Mouse (Mus musculus): ENCODE measurements around the gene Mical3. TPM values are rescaled to one million over a fixed set of nuclear protein-coding genes. Genes with fewer than 3 reads are reported as not detected.

Gene Mical3
- polyA plus RNA-seq, 1 experiment from 2014 or later: 18.0 TPM

- 87% methylated on average over 12 of the region's 12 CpGs for WGBS
- H3K9ac ChIP-seq (ENCODE audit: low read length): no peak overlapping the region
- H3K4me3 ChIP-seq (ENCODE audit: low read depth, low read length): no peak overlapping the region
- H3K27ac ChIP-seq (ENCODE audit: low read depth, low read length): no peak overlapping the region
- no peak for ATAC-seq (replicated peaks; ENCODE audit: low FRiP score)
- no peaks in the 10 kb centered on the region for H3K9me3 ChIP-seq (ENCODE audit: control insufficient read depth, low read length)
- no peaks in the 10 kb centered on the region for H3K36me3 ChIP-seq (ENCODE audit: control insufficient read depth, insufficient read depth, low read length)
- H3K4me2 ChIP-seq (ENCODE audit: low read depth, low read length, severe bottlenecking): no peak overlapping the region
- H3K4me1 ChIP-seq (replicated peaks; ENCODE audit: control insufficient read depth, insufficient read depth, low read length): no peaks in the 10 kb centered on the region
- no peak for DNase-seq (ENCODE audit: low spot score)
- H3K27me3 ChIP-seq (ENCODE audit: control insufficient read depth, insufficient read depth, low read length): no peaks in the 10 kb centered on the region
These were observed 154.7 kb downstream of the Mical3 start for GRCm38 (mm10) chr6:120976097-120976496.

- DNase-seq (ENCODE audit: low spot score) (peak; percentile 89), ATAC-seq (replicated peaks; ENCODE audit: low FRiP score) (no peak; the same call in 1 of the 2 replicates)
- Histone ChIP-seq H3K9ac (ENCODE audit: low read length) (no peak overlapping the region), H3K4me2 (ENCODE audit: low read depth, low read length, severe bottlenecking) (no peak overlapping the region), H3K9me3 (ENCODE audit: control insufficient read depth, low read length) (no peaks in the 10 kb centered on the region), H3K36me3 (ENCODE audit: control insufficient read depth, insufficient read depth, low read length) (no peaks in the 10 kb centered on the region), H3K27me3 (ENCODE audit: control insufficient read depth, insufficient read depth, low read length) (no peaks in the 10 kb centered on the region), H3K4me3 (ENCODE audit: low read depth, low read length) (no peak overlapping the region), H3K27ac (ENCODE audit: low read depth, low read length) (no peak overlapping the region), H3K4me1 (replicated peaks; ENCODE audit: control insufficient read depth, insufficient read depth, low read length) (no peaks in the 10 kb centered on the region)
- 65% methylated on average over 14 of the region's 14 CpGs for WGBS
These were observed 158.8 kb downstream of the Mical3 start for GRCm38 (mm10) chr6:120971797-120972590.

- peak; percentile 24; the same call in 1 of the 2 replicates for ATAC-seq (replicated peaks; ENCODE audit: low FRiP score)
- H3K4me2 ChIP-seq (ENCODE audit: low read depth, low read length, severe bottlenecking): no peak overlapping the region
- H3K9ac ChIP-seq (ENCODE audit: low read length): no peak overlapping the region
- H3K36me3 ChIP-seq (ENCODE audit: control insufficient read depth, insufficient read depth, low read length): no peaks in the 10 kb centered on the region
- 67% methylated on average over 8 of the region's 8 CpGs for WGBS
- no peak overlapping the region for H3K4me3 ChIP-seq (ENCODE audit: low read depth, low read length)
- no peaks in the 10 kb centered on the region for H3K27me3 ChIP-seq (ENCODE audit: control insufficient read depth, insufficient read depth, low read length)
- no peaks in the 10 kb centered on the region for H3K9me3 ChIP-seq (ENCODE audit: control insufficient read depth, low read length)
- no peaks in the 10 kb centered on the region for H3K4me1 ChIP-seq (replicated peaks; ENCODE audit: control insufficient read depth, insufficient read depth, low read length)
- H3K27ac ChIP-seq (ENCODE audit: low read depth, low read length): no peak overlapping the region
- DNase-seq (ENCODE audit: low spot score): no peak
These were observed 159.6 kb downstream of the Mical3 start for GRCm38 (mm10) chr6:120970939-120971796.

GRCm38 (mm10) chr6:120965814-120966213 is 165.0 kb downstream of the Mical3 start:
- no peaks in the 10 kb centered on the region for H3K36me3 ChIP-seq (ENCODE audit: control insufficient read depth, insufficient read depth, low read length)
- no peak overlapping the region for H3K4me2 ChIP-seq (ENCODE audit: low read depth, low read length, severe bottlenecking)
- no peaks in the 10 kb centered on the region for H3K9me3 ChIP-seq (ENCODE audit: control insufficient read depth, low read length)
- H3K27me3 ChIP-seq (ENCODE audit: control insufficient read depth, insufficient read depth, low read length): no peaks in the 10 kb centered on the region
- ATAC-seq (replicated peaks; ENCODE audit: low FRiP score) (no peak), DNase-seq (ENCODE audit: low spot score) (no peak)
- no peak overlapping the region for H3K9ac ChIP-seq (ENCODE audit: low read length)
- H3K27ac ChIP-seq (ENCODE audit: low read depth, low read length): no peak overlapping the region
- H3K4me3 ChIP-seq (ENCODE audit: low read depth, low read length): no peak overlapping the region
- no peaks in the 10 kb centered on the region for H3K4me1 ChIP-seq (replicated peaks; ENCODE audit: control insufficient read depth, insufficient read depth, low read length)
- 64% methylated on average over 13 of the region's 13 CpGs for WGBS

- Histone ChIP-seq H3K4me1 (replicated peaks; ENCODE audit: control insufficient read depth, insufficient read depth, low read length) (no peaks in the 10 kb centered on the region), H3K4me3 (ENCODE audit: low read depth, low read length) (no peak overlapping the region), H3K36me3 (ENCODE audit: control insufficient read depth, insufficient read depth, low read length) (no peaks in the 10 kb centered on the region), H3K27ac (ENCODE audit: low read depth, low read length) (no peak overlapping the region), H3K4me2 (ENCODE audit: low read depth, low read length, severe bottlenecking) (no peak overlapping the region), H3K27me3 (ENCODE audit: control insufficient read depth, insufficient read depth, low read length) (no peaks in the 10 kb centered on the region), H3K9me3 (ENCODE audit: control insufficient read depth, low read length) (no peaks in the 10 kb centered on the region), H3K9ac (ENCODE audit: low read length) (no peak overlapping the region)
- ATAC-seq (replicated peaks; ENCODE audit: low FRiP score): no peak
- DNase-seq (ENCODE audit: low spot score): no peak
- WGBS: 94% methylated on average over 3 of the region's 3 CpGs
These were observed 166.6 kb downstream of the Mical3 start for GRCm38 (mm10) chr6:120964179-120964578.

GRCm38 (mm10) chr6:120960338-120961030 is 170.3 kb downstream of the Mical3 start:
- no peak overlapping the region for H3K4me3 ChIP-seq (ENCODE audit: low read depth, low read length)
- no peaks in the 10 kb centered on the region for H3K4me1 ChIP-seq (replicated peaks; ENCODE audit: control insufficient read depth, insufficient read depth, low read length)
- no peaks in the 10 kb centered on the region for H3K27me3 ChIP-seq (ENCODE audit: control insufficient read depth, insufficient read depth, low read length)
- H3K9me3 ChIP-seq (ENCODE audit: control insufficient read depth, low read length): no peaks in the 10 kb centered on the region
- ATAC-seq (replicated peaks; ENCODE audit: low FRiP score) (no peak), DNase-seq (ENCODE audit: low spot score) (no peak)
- no peak overlapping the region for H3K9ac ChIP-seq (ENCODE audit: low read length)
- no peak overlapping the region for H3K4me2 ChIP-seq (ENCODE audit: low read depth, low read length, severe bottlenecking)
- peaks cover 2% of the 10 kb centered on the region; the same call in 1 of the 2 replicates for H3K36me3 ChIP-seq (ENCODE audit: control insufficient read depth, insufficient read depth, low read length)
- H3K27ac ChIP-seq (ENCODE audit: low read depth, low read length): no peak overlapping the region
- 89% methylated on average over 9 of the region's 9 CpGs for WGBS

- no peaks in the 10 kb centered on the region for H3K9me3 ChIP-seq (ENCODE audit: control insufficient read depth, low read length)
- ATAC-seq (replicated peaks; ENCODE audit: low FRiP score) (no peak), DNase-seq (ENCODE audit: low spot score) (no peak)
- H3K4me3 ChIP-seq (ENCODE audit: low read depth, low read length): no peak overlapping the region
- no peak overlapping the region for H3K4me2 ChIP-seq (ENCODE audit: low read depth, low read length, severe bottlenecking)
- H3K36me3 ChIP-seq (ENCODE audit: control insufficient read depth, insufficient read depth, low read length): peaks cover 2% of the 10 kb centered on the region; the same call in 1 of the 2 replicates
- WGBS: 86% methylated on average over 4 of the region's 4 CpGs
- no peak overlapping the region for H3K27ac ChIP-seq (ENCODE audit: low read depth, low read length)
- H3K9ac ChIP-seq (ENCODE audit: low read length): no peak overlapping the region
- no peaks in the 10 kb centered on the region for H3K4me1 ChIP-seq (replicated peaks; ENCODE audit: control insufficient read depth, insufficient read depth, low read length)
- H3K27me3 ChIP-seq (ENCODE audit: control insufficient read depth, insufficient read depth, low read length): no peaks in the 10 kb centered on the region
These were observed 173.5 kb downstream of the Mical3 start for GRCm38 (mm10) chr6:120957331-120957730.

All from forebrain, embryonic 11.5 days (tissue).